Mouse (Mus musculus) myocyte (in vitro differentiated cells): Measurements from ENCODE around the gene Hoxd9.

ENCODE experiments used
- MYOD1 ChIP-seq, 3 experiments: IDR thresholded peaks; one replicate each; pipeline ENCODE4 v1.6.1; 2011; ENCODE audit warnings: control low read depth in 2 of 3, low read depth in 2 of 3, mild to moderate bottlenecking in 2 of 3, moderate library complexity in 1 of 3; ENCODE audit not compliant: insufficient read length in 2 of 3, control insufficient read depth in 1 of 3
- POLR2A ChIP-seq: IDR thresholded peaks from one replicate; pipeline ENCODE4 v1.6.1; 2011; ENCODE audit warnings: low read depth, mild to moderate bottlenecking, control low read depth, moderate library complexity; ENCODE audit not compliant: insufficient read length

DNA sequence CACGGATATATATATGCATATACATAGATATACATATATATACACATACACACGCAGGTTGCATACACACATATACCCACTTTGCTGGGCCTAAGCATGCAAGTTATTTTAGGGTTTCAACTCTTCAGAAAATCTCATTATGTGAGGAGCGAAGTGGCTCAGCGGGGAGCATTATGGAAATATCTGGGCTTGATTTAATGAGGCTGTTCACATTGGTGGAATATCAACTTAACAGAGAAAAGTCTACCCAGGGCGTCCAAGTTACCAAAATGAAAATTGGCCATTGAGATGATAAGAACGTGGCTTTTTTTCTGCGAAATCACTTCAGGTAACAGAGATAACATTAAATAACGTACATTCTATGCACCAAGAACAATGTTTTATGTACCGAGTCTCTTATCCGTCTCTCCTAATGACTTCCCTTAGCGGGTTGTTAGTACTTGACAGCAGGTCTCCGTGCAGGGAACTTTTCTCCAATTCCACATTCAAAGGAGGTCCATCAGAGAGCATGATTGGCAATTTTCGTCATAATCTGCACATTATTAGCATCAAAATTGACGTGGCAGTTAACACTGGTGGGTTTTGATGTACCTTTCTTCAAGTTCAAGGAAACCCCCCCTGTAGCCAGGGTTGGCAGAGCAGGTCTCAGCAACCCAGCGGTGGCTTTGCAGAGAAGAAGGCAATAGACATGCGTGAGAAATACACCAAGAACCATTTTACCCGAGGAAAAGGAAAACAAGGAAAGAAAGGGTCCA, 43.6 kb upstream of the Hoxd9 start:
- TF ChIP-seq POLR2A (no peak), MYOD1 (IDR thresholded peaks at IDR 0.05; ENCODE audit: control insufficient read depth in 1 of 3, insufficient read length in 2 of 3, low read depth in 2 of 3) (no peak)
